Mouse (Mus musculus): Measurements from ENCODE around the gene Trim47. TPM values are rescaled to one million over a fixed set of nuclear protein-coding genes. Genes with fewer than 3 reads are reported as not detected.

Trim47 gene
- polyA plus RNA-seq, 1 experiment from 2014 or later, result 30.9 TPM

GRCm38 (mm10) chr11:116063562-116063961 is 63.4 kb downstream of the Trim47 start:
- Histone ChIP-seq H3K4me3 (replicated peaks) (no peak overlapping the region), H3K4me2 (no peak overlapping the region), H3K27ac (no peak overlapping the region), H3K36me3 (peaks cover 20% of the 10 kb centered on the region), H3K9me3 (no peaks in the 10 kb centered on the region), H3K4me1 (no peaks in the 10 kb centered on the region), H3K27me3 (replicated peaks) (no peaks in the 10 kb centered on the region), H3K9ac (no peak overlapping the region)
- WGBS, result 66% methylated on average over 13 of the region's 13 CpGs
- no peak for ATAC-seq (ENCODE audit: insufficient read depth, low FRiP score, low read depth)

DNA sequence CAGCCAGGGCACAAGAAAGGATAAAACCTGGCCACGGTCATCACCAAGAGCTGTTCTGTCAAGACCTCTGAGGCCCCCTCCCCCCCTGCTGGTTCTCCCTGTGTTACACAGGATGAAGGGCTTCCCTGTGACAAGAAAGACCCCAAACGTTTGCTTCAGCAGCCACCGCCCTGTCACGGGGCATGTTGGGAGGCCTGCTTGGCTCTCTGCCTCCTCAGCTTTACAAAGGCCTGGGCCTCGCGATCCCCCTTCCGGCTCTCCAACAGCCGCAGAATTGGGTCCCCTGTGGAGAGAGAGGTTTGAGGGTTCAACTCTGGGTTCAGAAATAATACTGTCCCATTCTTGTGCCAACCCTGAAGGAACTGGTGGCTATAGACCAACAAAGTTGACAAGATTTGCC is 64.5 kb downstream of the Trim47 start:
- Histone ChIP-seq H3K4me2 (no peak overlapping the region), H3K36me3 (peaks cover 30% of the 10 kb centered on the region), H3K27me3 (replicated peaks) (no peaks in the 10 kb centered on the region), H3K27ac (no peak overlapping the region), H3K9me3 (no peaks in the 10 kb centered on the region), H3K9ac (no peak overlapping the region), H3K4me3 (replicated peaks) (no peak overlapping the region), H3K4me1 (no peaks in the 10 kb centered on the region)
- no peak for ATAC-seq (ENCODE audit: insufficient read depth, low FRiP score, low read depth)
- 65% methylated on average over 8 of the region's 8 CpGs for WGBS

- H3K9me3 ChIP-seq, result no peaks in the 10 kb centered on the region
- H3K36me3 ChIP-seq, result peaks cover 37% of the 10 kb centered on the region
- H3K27me3 ChIP-seq (replicated peaks), result no peaks in the 10 kb centered on the region
- no peak overlapping the region for H3K4me2 ChIP-seq
- 84% methylated on average over 13 of the region's 13 CpGs for whole genome bisulfite sequencing
- H3K9ac ChIP-seq, result no peak overlapping the region
- H3K4me3 ChIP-seq (replicated peaks), result no peak overlapping the region
- no peak for ATAC-seq (ENCODE audit: insufficient read depth, low FRiP score, low read depth)
- no peak overlapping the region for H3K27ac ChIP-seq
- no peaks in the 10 kb centered on the region for H3K4me1 ChIP-seq
Observed at GRCm38 (mm10) chr11:116061641-116062415, 65.2 kb downstream of the Trim47 start.

GRCm38 (mm10) chr11:116060596-116060995 is 66.4 kb downstream of the Trim47 start:
- no peaks in the 10 kb centered on the region for H3K9me3 ChIP-seq
- H3K4me3 ChIP-seq (replicated peaks), result no peak overlapping the region
- no peaks in the 10 kb centered on the region for H3K27me3 ChIP-seq (replicated peaks)
- H3K9ac ChIP-seq, result no peak overlapping the region
- no peak overlapping the region for H3K4me2 ChIP-seq
- no peak overlapping the region for H3K27ac ChIP-seq
- H3K4me1 ChIP-seq, result no peaks in the 10 kb centered on the region
- ATAC-seq (ENCODE audit: insufficient read depth, low FRiP score, low read depth), result no peak; the same call in 1 of the 2 replicates
- WGBS, result 65% methylated on average over 9 of the region's 9 CpGs
- peaks cover 47% of the 10 kb centered on the region for H3K36me3 ChIP-seq

- no peak for ATAC-seq (ENCODE audit: insufficient read depth, low FRiP score, low read depth)
- H3K27ac ChIP-seq, result no peak overlapping the region
- no peak overlapping the region for H3K4me2 ChIP-seq
- 89% methylated on average over 11 of the region's 11 CpGs for WGBS
- H3K9me3 ChIP-seq, result no peaks in the 10 kb centered on the region
- H3K4me3 ChIP-seq (replicated peaks), result no peak overlapping the region
- H3K4me1 ChIP-seq, result no peaks in the 10 kb centered on the region
- H3K27me3 ChIP-seq (replicated peaks), result no peaks in the 10 kb centered on the region
- peaks cover 55% of the 10 kb centered on the region for H3K36me3 ChIP-seq
- H3K9ac ChIP-seq, result no peak overlapping the region
Observed at GRCm38 (mm10) chr11:116059691-116060025, 67.4 kb downstream of the Trim47 start.

- Histone ChIP-seq H3K9ac (no peak overlapping the region), H3K4me1 (no peaks in the 10 kb centered on the region), H3K36me3 (peaks cover 57% of the 10 kb centered on the region), H3K4me2 (no peak overlapping the region), H3K4me3 (replicated peaks) (no peak overlapping the region), H3K9me3 (no peaks in the 10 kb centered on the region), H3K27me3 (replicated peaks) (no peaks in the 10 kb centered on the region), H3K27ac (no peak overlapping the region)
- no peak for ATAC-seq (ENCODE audit: insufficient read depth, low FRiP score, low read depth)
- 88% methylated on average over 17 of the region's 17 CpGs for WGBS
Observed at GRCm38 (mm10) chr11:116058868-116059690, 67.9 kb downstream of the Trim47 start.

DNA sequence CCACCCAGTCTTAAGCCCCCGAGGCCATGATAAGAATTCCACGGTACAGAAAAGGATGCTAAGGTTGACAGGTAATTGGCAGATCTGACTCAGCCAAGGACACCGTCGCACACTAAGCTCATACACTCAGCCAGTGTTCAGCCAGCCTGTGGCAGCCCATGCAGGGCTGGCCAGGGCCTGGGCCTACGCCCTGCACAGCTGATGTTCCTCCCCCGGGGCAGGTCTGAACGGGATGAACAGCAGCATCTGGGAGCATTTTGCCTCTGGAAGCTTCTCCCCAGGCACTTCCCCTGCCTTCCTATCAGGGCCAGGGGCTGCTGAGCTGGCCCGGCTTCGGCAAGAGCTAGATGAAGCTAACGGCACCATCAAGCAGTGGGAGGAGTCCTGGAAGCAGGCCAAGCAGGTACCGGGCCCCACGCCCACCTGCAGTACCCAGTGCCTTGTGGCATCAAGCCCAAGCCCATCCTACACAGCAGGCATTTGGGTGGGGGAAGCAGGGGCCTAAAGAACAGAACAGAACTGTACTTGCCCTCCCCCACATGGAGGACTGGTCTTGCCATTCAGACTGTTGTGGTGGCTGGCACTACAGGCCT is 68.9 kb downstream of the Trim47 start:
- H3K9ac ChIP-seq, result no peak overlapping the region
- H3K4me3 ChIP-seq (replicated peaks), result no peak overlapping the region
- H3K9me3 ChIP-seq, result no peaks in the 10 kb centered on the region
- H3K4me2 ChIP-seq, result no peak overlapping the region
- peaks cover 66% of the 10 kb centered on the region for H3K36me3 ChIP-seq
- H3K27ac ChIP-seq, result no peak overlapping the region
- WGBS, result 68% methylated on average over 12 of the region's 12 CpGs
- no peaks in the 10 kb centered on the region for H3K27me3 ChIP-seq (replicated peaks)
- no peaks in the 10 kb centered on the region for H3K4me1 ChIP-seq
- ATAC-seq (ENCODE audit: insufficient read depth, low FRiP score, low read depth), result no peak

DNA sequence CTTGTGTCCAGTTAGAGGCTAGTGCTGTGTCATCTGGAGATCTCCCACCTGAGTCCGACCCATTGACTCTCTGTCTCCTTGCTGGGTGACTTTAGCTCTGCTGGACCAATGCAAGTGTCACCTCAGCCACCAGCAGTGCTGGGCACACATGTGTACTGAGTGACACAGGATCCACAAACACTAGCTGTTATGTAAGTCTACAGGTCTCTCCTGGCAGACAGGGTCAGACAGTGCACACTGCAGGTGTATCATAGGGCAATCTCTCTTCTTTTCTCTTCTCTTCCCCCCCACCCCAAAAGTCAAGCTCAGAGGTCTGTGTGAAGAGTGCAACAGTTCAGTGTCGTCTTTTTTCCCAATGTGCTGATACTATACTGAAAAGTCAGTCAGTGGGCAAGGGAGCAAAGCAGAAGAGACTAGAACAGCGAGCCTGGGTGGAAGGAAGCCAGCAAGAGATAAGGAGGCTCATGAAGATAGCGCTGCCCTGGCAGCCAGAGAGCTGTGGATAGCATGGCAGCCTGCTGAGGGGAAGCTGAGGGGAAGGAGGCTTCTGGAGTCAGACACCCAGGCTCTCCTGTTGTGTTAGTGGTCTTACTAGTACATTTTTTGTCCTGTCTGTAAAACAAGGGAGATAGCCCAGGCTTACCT is 69.7 kb downstream of the Trim47 start:
- Histone ChIP-seq H3K27ac (no peak overlapping the region), H3K9me3 (no peaks in the 10 kb centered on the region), H3K36me3 (peaks cover 74% of the 10 kb centered on the region), H3K27me3 (replicated peaks) (no peaks in the 10 kb centered on the region), H3K4me3 (replicated peaks) (no peak overlapping the region), H3K4me1 (no peaks in the 10 kb centered on the region), H3K4me2 (no peak overlapping the region), H3K9ac (no peak overlapping the region)
- 81% methylated on average over 4 of the region's 4 CpGs for WGBS
- no peak for ATAC-seq (ENCODE audit: insufficient read depth, low FRiP score, low read depth)

- Histone ChIP-seq H3K36me3 (peaks cover 83% of the 10 kb centered on the region), H3K27me3 (replicated peaks) (no peaks in the 10 kb centered on the region), H3K9ac (no peak overlapping the region), H3K4me3 (replicated peaks) (no peak overlapping the region), H3K4me2 (no peak overlapping the region), H3K9me3 (no peaks in the 10 kb centered on the region), H3K27ac (no peak overlapping the region), H3K4me1 (no peaks in the 10 kb centered on the region)
- 88% methylated on average over 11 of the region's 11 CpGs for WGBS
- no peak for ATAC-seq (ENCODE audit: insufficient read depth, low FRiP score, low read depth)
Observed at GRCm38 (mm10) chr11:116055873-116056272, 71.1 kb downstream of the Trim47 start.
